Comparison of ENCODE assay signal across 8 mouse cellular contexts in the genomic region with DNA sequence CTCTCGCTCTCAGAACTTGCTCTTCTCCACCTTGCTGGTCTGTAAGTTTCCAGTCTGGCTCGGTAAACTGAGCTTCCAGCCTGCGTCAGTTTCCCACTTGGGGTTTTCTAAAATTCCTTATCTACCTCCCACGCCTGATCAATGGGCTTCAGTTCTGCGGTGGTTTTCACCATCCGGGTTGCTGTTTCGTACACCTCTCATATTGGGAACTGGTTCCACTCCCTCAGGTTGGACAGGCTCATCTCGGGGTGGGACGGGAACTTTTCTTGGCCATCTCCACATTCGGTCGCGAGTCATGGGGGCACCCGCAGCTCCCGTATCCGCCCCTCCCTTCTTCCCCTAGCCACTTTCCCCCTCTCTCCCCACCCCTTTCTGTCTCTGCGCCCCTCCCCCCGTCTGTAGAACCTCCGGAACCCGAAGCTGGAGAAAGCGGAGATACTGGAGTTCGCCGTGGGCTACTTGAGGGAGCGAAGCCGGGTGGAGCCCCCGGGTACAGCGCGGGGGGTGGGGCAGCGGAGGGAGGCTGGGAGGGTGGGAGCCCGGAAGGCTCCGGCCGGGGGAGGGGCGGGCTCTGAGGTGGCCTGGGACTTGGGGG. TPM values are rescaled to one million over a fixed set of nuclear protein-coding genes. Genes with fewer than 3 reads are reported as not detected.
DNase-seq lines count a peak whose midpoint lies in the region; ATAC-seq and TF ChIP-seq lines count a peak whose summit lies in the region.

No protein-coding gene starts in this region.

- peaks cover 28% of the 10 kb centered on the region for H3K4me1 ChIP-seq in embryonic facial prominence, embryonic 14.5 days (ENCODE audit: control insufficient read depth, insufficient read depth, low read length)
- H3K4me1 ChIP-seq in limb, embryonic 13.5 days, result peaks cover 41% of the 10 kb centered on the region
- H3K4me1 ChIP-seq in small intestine, adult 2 months (ENCODE audit: control insufficient read depth, insufficient read depth, insufficient read length, low read length), result peaks cover 5% of the 10 kb centered on the region

- no peak for ATAC-seq in embryonic facial prominence, embryonic 14.5 days (ENCODE audit: low read depth)
- ATAC-seq in limb, embryonic 13.5 days (ENCODE audit: low FRiP score, low read depth), result no peak

- DNase-seq in layer of hippocampus, adult 2 months (ENCODE audit: low spot score in 2 of 2), result no peak
- DNase-seq in layer of hippocampus, postnatal 36 days, result no peak
- DNase-seq in Muller cell, postnatal 12 days (ENCODE audit: inconsistent ontology term), result peak; percentile 75
- DNase-seq in embryonic facial prominence, embryonic 14.5 days (ENCODE audit: low spot score), result peak; percentile 73
- no peak for DNase-seq in spleen, adult 12 weeks (ENCODE audit: low spot score)
- DNase-seq in adrenal gland, adult 8-10 months, result no peak

- H3K4me3 ChIP-seq in layer of hippocampus, adult 2 months, result peak overlapping the region; percentile 72
- peak overlapping the region; percentile 88 for H3K4me3 ChIP-seq in embryonic facial prominence, embryonic 14.5 days (ENCODE audit: low read depth, low read length)
- H3K4me3 ChIP-seq in limb, embryonic 13.5 days, result peak overlapping the region; percentile 82
- H3K4me3 ChIP-seq in small intestine, adult 2 months (ENCODE audit: low read depth, low read length), result peak overlapping the region; percentile 63

- H3K4me2 ChIP-seq in embryonic facial prominence, embryonic 14.5 days (ENCODE audit: low read depth, low read length), result peak overlapping the region; percentile 99
- H3K4me2 ChIP-seq in limb, embryonic 13.5 days (replicated peaks), result peak overlapping the region; percentile 92

- WGBS in embryonic facial prominence, embryonic 14.5 days, result 1% methylated on average over 21 of the region's 32 CpGs
- under 1% methylated on average over 31 of the region's 32 CpGs for WGBS in limb, embryonic 13.5 days
- under 1% methylated on average over 31 of the region's 32 CpGs for WGBS in small intestine, adult 2 months

- TF ChIP-seq CTCF in layer of hippocampus, adult 2 months (conservative IDR thresholded peaks at IDR 0.05), result no peak
- no peak for TF ChIP-seq CTCF in small intestine, adult 2 months (IDR thresholded peaks at IDR 0.05; ENCODE audit: extremely low read depth, insufficient read length, insufficient replicate concordance, low read depth, low read length)

- TF ChIP-seq POLR2A in small intestine, adult 2 months (IDR thresholded peaks at IDR 0.05; ENCODE audit: low read depth, low read length), result no peak

- H3K9me3 ChIP-seq in embryonic facial prominence, embryonic 14.5 days (ENCODE audit: control insufficient read depth, low read length), result no peaks in the 10 kb centered on the region
- H3K9me3 ChIP-seq in limb, embryonic 13.5 days, result no peaks in the 10 kb centered on the region

- H3K27ac ChIP-seq in layer of hippocampus, adult 2 months, result peak overlapping the region; percentile 95
- peak overlapping the region; percentile 84 for H3K27ac ChIP-seq in embryonic facial prominence, embryonic 14.5 days (replicated peaks; ENCODE audit: low read depth, low read length)
- peak overlapping the region; percentile 87 for H3K27ac ChIP-seq in limb, embryonic 13.5 days
- H3K27ac ChIP-seq in small intestine, adult 2 months (ENCODE audit: insufficient read depth, low read depth, low read length), result no peak overlapping the region

- no peaks in the 10 kb centered on the region for H3K27me3 ChIP-seq in embryonic facial prominence, embryonic 14.5 days (replicated peaks; ENCODE audit: control insufficient read depth, insufficient read depth, low read length)
- peaks cover 9% of the 10 kb centered on the region; the same call in 1 of the 2 replicates for H3K27me3 ChIP-seq in limb, embryonic 13.5 days
- no peaks in the 10 kb centered on the region for H3K27me3 ChIP-seq in small intestine, adult 2 months (ENCODE audit: control insufficient read depth, insufficient read depth, low read length)

- H3K9ac ChIP-seq in embryonic facial prominence, embryonic 14.5 days (ENCODE audit: low read depth, low read length), result peak overlapping the region; percentile 65
- H3K9ac ChIP-seq in limb, embryonic 13.5 days, result peak overlapping the region; percentile 79

- no peaks in the 10 kb centered on the region for H3K36me3 ChIP-seq in embryonic facial prominence, embryonic 14.5 days (ENCODE audit: control insufficient read depth, insufficient read depth, low read length)
- no peaks in the 10 kb centered on the region for H3K36me3 ChIP-seq in limb, embryonic 13.5 days
- H3K36me3 ChIP-seq in small intestine, adult 2 months (ENCODE audit: control insufficient read depth, insufficient read depth, low read length), result no peaks in the 10 kb centered on the region

RNA-seq across cellular contexts. Expression of a gene that starts 0.6 kb away (rescaled TPM):
- total RNA-seq in layer of hippocampus, adult 2 months (2021), result 1 to 10 TPM; 1.4 to 1.5 TPM
- 1 to 10 TPM in 1 of 2 experiments, under 1 TPM in 1; 0.96 to 1.2 TPM for total RNA-seq in layer of hippocampus, postnatal 36 days (2021)
- polyA plus RNA-seq in embryonic facial prominence, embryonic 14.5 days (2014; fragmentation: Nextera tagmentation; extraction: Ambion mirVana), result 0.14 and 0.63 TPM in 2 replicates
- 0.52 and 0.55 TPM in 2 replicates for polyA plus RNA-seq in limb, embryonic 13.5 days (2015; fragmentation: Nextera tagmentation; extraction: Ambion mirVana)
- 0.29 and 0.38 TPM in 2 replicates for polyA plus RNA-seq in small intestine, adult 2 months (2012; rRNA removed)
- total RNA-seq in adrenal gland, adult 8-10 months (2022), result under 1 TPM; 0.26 to 0.95 (median 0.84) TPM

RNA-seq across cellular contexts. Expression of a gene that starts 1.6 kb away (rescaled TPM):
- 1 to 10 TPM in 1 of 2 experiments, under 1 TPM in 1; 0.79 to 1.0 TPM for total RNA-seq in layer of hippocampus, adult 2 months (2021)
- total RNA-seq in layer of hippocampus, postnatal 36 days (2021), result 1 to 10 TPM in 1 of 2 experiments, under 1 TPM in 1; 0.68 to 1.1 TPM
- 0.21 and 0.45 TPM in 2 replicates for polyA plus RNA-seq in embryonic facial prominence, embryonic 14.5 days (2014; fragmentation: Nextera tagmentation; extraction: Ambion mirVana)
- polyA plus RNA-seq in limb, embryonic 13.5 days (2015; fragmentation: Nextera tagmentation; extraction: Ambion mirVana), result 0.74 and 1.2 TPM in 2 replicates
- 1.1 and 1.7 TPM in 2 replicates for polyA plus RNA-seq in small intestine, adult 2 months (2012; rRNA removed)
- total RNA-seq in adrenal gland, adult 8-10 months (2022), result under 1 TPM in 2 of 4 experiments, not detected in 2; 0.18 to 0.22 TPM

RNA-seq across cellular contexts. Expression of a gene that starts 3.9 kb away (rescaled TPM):
- total RNA-seq in layer of hippocampus, adult 2 months (2021), result 10 to 100 TPM in 1 of 2 experiments, 1 to 10 TPM in 1; 7.8 to 11.1 TPM
- total RNA-seq in layer of hippocampus, postnatal 36 days (2021), result 1 to 10 TPM; 6.6 to 6.9 TPM
- polyA plus RNA-seq in embryonic facial prominence, embryonic 14.5 days (2014; fragmentation: Nextera tagmentation; extraction: Ambion mirVana), result 0.39 and 1.9 TPM in 2 replicates
- polyA plus RNA-seq in limb, embryonic 13.5 days (2015; fragmentation: Nextera tagmentation; extraction: Ambion mirVana), result 1.6 TPM in 2 replicates
- polyA plus RNA-seq in small intestine, adult 2 months (2012; rRNA removed), result 0.13 and 1.2 TPM in 2 replicates
- 1 to 10 TPM in 3 of 4 experiments, under 1 TPM in 1; 0.87 to 2.2 (median 1.7) TPM for total RNA-seq in adrenal gland, adult 8-10 months (2022)

RNA-seq across cellular contexts. Expression of a gene that starts 26.8 kb away (rescaled TPM):
- total RNA-seq in layer of hippocampus, adult 2 months (2021), result 10 to 100 TPM; 83.4 to 95.2 TPM
- total RNA-seq in layer of hippocampus, postnatal 36 days (2021), result 10 to 100 TPM; 78.2 to 92.8 TPM
- polyA plus RNA-seq in embryonic facial prominence, embryonic 14.5 days (2014; fragmentation: Nextera tagmentation; extraction: Ambion mirVana), result 21.5 and 28.2 TPM in 2 replicates
- 9.3 and 12.0 TPM in 2 replicates for polyA plus RNA-seq in limb, embryonic 13.5 days (2015; fragmentation: Nextera tagmentation; extraction: Ambion mirVana)
- 5.4 and 13.9 TPM in 2 replicates for polyA plus RNA-seq in small intestine, adult 2 months (2012; rRNA removed)
- total RNA-seq in adrenal gland, adult 8-10 months (2022), result 100 to 1,000 TPM in 1 of 4 experiments, 10 to 100 TPM in 3; 30.0 to 119 (median 51.6) TPM

RNA-seq across cellular contexts. Expression of a gene that starts 33.5 kb away (rescaled TPM):
- 1,000 to 10,000 TPM in 1 of 2 experiments, 100 to 1,000 TPM in 1; 988 to 1,016 TPM for total RNA-seq in layer of hippocampus, adult 2 months (2021)
- 100 to 1,000 TPM; 962 to 984 TPM for total RNA-seq in layer of hippocampus, postnatal 36 days (2021)
- 89.1 and 97.0 TPM in 2 replicates for polyA plus RNA-seq in embryonic facial prominence, embryonic 14.5 days (2014; fragmentation: Nextera tagmentation; extraction: Ambion mirVana)
- polyA plus RNA-seq in limb, embryonic 13.5 days (2015; fragmentation: Nextera tagmentation; extraction: Ambion mirVana), result 82.8 and 88.6 TPM in 2 replicates
- polyA plus RNA-seq in small intestine, adult 2 months (2012; rRNA removed), result 33.5 and 84.4 TPM in 2 replicates
- total RNA-seq in adrenal gland, adult 8-10 months (2022), result 100 to 1,000 TPM; 118 to 221 (median 178) TPM

Comparison
In these comparisons a context has a peak if more than half of its experiments do, and no peak if none do; other contexts are left out.
1. DNase-seq: peak in Muller cell, postnatal 12 days (single experiment) and embryonic facial prominence, embryonic 14.5 days (single experiment); none in layer of hippocampus, adult 2 months (0 of 2), layer of hippocampus, postnatal 36 days (0 of 2), spleen, adult 12 weeks (single experiment) and adrenal gland, adult 8-10 months (single experiment).
2. Peak in every context shown above with its lines, with median percentiles within 50 percentile points of each other: H3K4me3 ChIP-seq.